Mouse (Mus musculus) heart, postnatal 25 days (tissue): ENCODE results near the gene Tigar. TPM values are rescaled to one million over a fixed set of nuclear protein-coding genes. Genes with fewer than 3 reads are reported as not detected.

ENCODE experiments used
- DNase-seq: peaks from one replicate; pipeline ENCODE4 v3.0.0; 2022; ENCODE audit warnings: low spot score
- intact Hi-C: fragments of 180-260 bp; cut with DNase I; formaldehyde crosslinking; loops from one replicate; pipeline ENCODE4 v1.15.1; 2025
- total RNA-seq, 2 experiments: library from RNA; stranded (reverse); gene quantifications; 2 replicates each; pipeline ENCODE4 v1.2.3; 2021

Gene Tigar
- total RNA-seq, result 10 to 100 TPM; 41.9 to 50.4 TPM

GRCm38 (mm10) chr6:127109402-127109930 lies at the start of gene Tigar:
Gene Tigar, minus strand, starts transcription at chr6:127109557.
- intact Hi-C loops, result no loop called here
- DNase-seq, result peak; percentile 84

- DNase-seq, result no peak
- intact Hi-C loops, result no loop called here
Measured at GRCm38 (mm10) chr6:127157321-127157720, 48.0 kb upstream of the Tigar start.

- intact Hi-C loops, result no loop called here
- no peak for DNase-seq
Measured at GRCm38 (mm10) chr6:127155468-127155867, 46.1 kb upstream of the Tigar start.

GRCm38 (mm10) chr6:127154708-127155268 lies 45.4 kb upstream of the Tigar start:
- DNase-seq, result peak; percentile 53
- intact Hi-C loops, result no loop called here

- intact Hi-C loops, result no loop called here
- no peak for DNase-seq
Measured at GRCm38 (mm10) chr6:127153972-127154707, 44.8 kb upstream of the Tigar start.

- intact Hi-C loops, result no loop called here
- DNase-seq, result no peak
Measured at GRCm38 (mm10) chr6:127153296-127153800, 44.0 kb upstream of the Tigar start.

- intact Hi-C loops, result no loop called here
- peak; percentile 62 for DNase-seq
Measured at GRCm38 (mm10) chr6:127152106-127152951, 43.0 kb upstream of the Tigar start, which contains the start of gene Ccnd2. Gene Ccnd2, minus strand, starts transcription at chr6:127152193.

- intact Hi-C loops, result no loop called here
- DNase-seq, result no peak
Measured at GRCm38 (mm10) chr6:127151565-127152105, 42.3 kb upstream of the Tigar start.

- peak; percentile 72 for DNase-seq
- intact Hi-C loops, result no loop called here
Measured at GRCm38 (mm10) chr6:127150663-127151564, 41.6 kb upstream of the Tigar start.

- no peak for DNase-seq
- intact Hi-C loops, result loop anchor here (2.0 kb wide), 1 partner anchor 123 kb away; no protein-coding TSS in a partner anchor
Measured at GRCm38 (mm10) chr6:127149944-127150662, 40.7 kb upstream of the Tigar start.

GRCm38 (mm10) chr6:127149303-127149943 lies 40.1 kb upstream of the Tigar start:
- intact Hi-C loops, result loop anchor here (2.0 kb wide), 1 partner anchor 123 kb away; no protein-coding TSS in a partner anchor
- no peak for DNase-seq

GRCm38 (mm10) chr6:127148526-127149302 lies 39.4 kb upstream of the Tigar start:
- no peak for DNase-seq
- intact Hi-C loops, result loop anchor here (1.0 to 2.0 kb wide), 2 partner anchors 124 to 211 kb away; no protein-coding TSS in a partner anchor

- peak; percentile 78 for DNase-seq
- intact Hi-C loops, result loop anchor here (1.0 to 2.0 kb wide), 3 partner anchors 125 to 299 kb away; partner anchors contain the start of gene Parp11
Measured at GRCm38 (mm10) chr6:127147665-127148064, 38.3 kb upstream of the Tigar start.

GRCm38 (mm10) chr6:127146322-127146947 lies 37.1 kb upstream of the Tigar start:
- intact Hi-C loops, result loop anchor here (2.0 kb wide), 1 partner anchor 300 kb away; the partner anchor contains the start of gene Parp11
- DNase-seq, result no peak

GRCm38 (mm10) chr6:127145464-127146190 lies 36.3 kb upstream of the Tigar start:
- DNase-seq, result no peak
- intact Hi-C loops, result loop anchor here (2.0 kb wide), 1 partner anchor 301 kb away; the partner anchor contains the start of gene Parp11
